Mouse (Mus musculus): ENCODE measurements at regions not wholly inside any gene's neighbourhood (a gene's known extent, or its start where the extent isn't known, plus 50 kb on each side); places are given as distances from the start of the nearest gene placed in this dataset.

- DNase-seq: no peak
These were observed 110.5 kb downstream of the Rergl start for GRCm38 (mm10) chr6:139391307-139391706.

GRCm38 (mm10) chr6:139350939-139351338 lies 150.8 kb downstream of the Rergl start:
- no peak for DNase-seq

- no peak for DNase-seq
These were observed 176.6 kb downstream of the Rergl start for GRCm38 (mm10) chr6:139325226-139325625.

GRCm38 (mm10) chr6:139307651-139308050 lies 194.1 kb downstream of the Rergl start:
- DNase-seq: no peak

- no peak for DNase-seq
These were observed 197.5 kb downstream of the Rergl start for GRCm38 (mm10) chr6:139304306-139304705.

GRCm38 (mm10) chr6:139295701-139296100 lies 206.1 kb downstream of the Rergl start:
- no peak for DNase-seq

GRCm38 (mm10) chr6:139279093-139279492 lies 222.7 kb downstream of the Rergl start:
- no peak for DNase-seq

GRCm38 (mm10) chr6:139275512-139275911 lies 226.3 kb downstream of the Rergl start:
- DNase-seq: no peak

GRCm38 (mm10) chr6:139253704-139254103 lies 248.1 kb downstream of the Rergl start:
- DNase-seq: no peak

- peak; percentile 55 for DNase-seq
These were observed 252.7 kb downstream of the Rergl start for GRCm38 (mm10) chr6:139248920-139249547.

GRCm38 (mm10) chr6:139226127-139226526 lies 275.6 kb downstream of the Rergl start:
- no peak for DNase-seq

- DNase-seq: no peak
These were observed 287.3 kb downstream of the Rergl start for GRCm38 (mm10) chr6:139214488-139214887.

GRCm38 (mm10) chr6:139210256-139210655 lies 291.5 kb downstream of the Rergl start:
- DNase-seq: no peak

GRCm38 (mm10) chr6:139198601-139199000 lies 303.2 kb downstream of the Rergl start:
- DNase-seq: no peak

GRCm38 (mm10) chr6:139186431-139186830 lies 315.3 kb downstream of the Rergl start:
- no peak for DNase-seq

GRCm38 (mm10) chr6:139160352-139160751 lies 341.4 kb downstream of the Rergl start:
- DNase-seq: no peak

- no peak for DNase-seq
These were observed 342.0 kb downstream of the Rergl start for GRCm38 (mm10) chr6:139159741-139160140.

GRCm38 (mm10) chr6:139154802-139155201 lies 347.0 kb downstream of the Rergl start:
- DNase-seq: no peak

GRCm38 (mm10) chr6:139135693-139136092 lies 366.1 kb downstream of the Rergl start:
- no peak for DNase-seq

- no peak for DNase-seq
These were observed 369.6 kb downstream of the Rergl start for GRCm38 (mm10) chr6:139132083-139132679.

GRCm38 (mm10) chr6:139108263-139108662 lies 393.5 kb downstream of the Rergl start:
- DNase-seq: no peak

- DNase-seq: no peak
These were observed 398.4 kb downstream of the Rergl start for GRCm38 (mm10) chr6:139103397-139103796.

- DNase-seq: no peak
These were observed 402.5 kb downstream of the Rergl start for GRCm38 (mm10) chr6:139099273-139099672.

GRCm38 (mm10) chr6:139075433-139075832 lies 417.1 kb upstream of the Igbp1b start:
- DNase-seq: no peak

- no peak for DNase-seq
These were observed 369.4 kb upstream of the Igbp1b start for GRCm38 (mm10) chr6:139027696-139028095.
